Mouse (Mus musculus) stomach, postnatal 0 days (tissue): ENCODE data around the gene Chchd3. TPM values are rescaled to one million over a fixed set of nuclear protein-coding genes. Genes with fewer than 3 reads are reported as not detected.

ENCODE experiments used
- ATAC-seq: fragments of 200-750 bp; cut with Nextera tagmentation; 2 replicates; pipeline ENCODE4 v1.8.0; 2017; ENCODE audit not compliant: low FRiP score, low TSS enrichment
- DNase-seq: peaks from one replicate; pipeline ENCODE4 v3.0.0-alpha.2; 2016; ENCODE audit warnings: low spot score
- H3K27ac ChIP-seq: fragments of 300-500 bp; sonication (generic); replicated peaks from 2 replicates; pipeline ENCODE4 v1.5.1; 2014; ENCODE audit warnings: mild to moderate bottlenecking, control low read depth
- H3K27me3 ChIP-seq: fragments of 300-500 bp; sonication (generic); 2 replicates; pipeline ENCODE4 v1.6.1; 2014; ENCODE audit warnings: low read length; ENCODE audit not compliant: control insufficient read depth, insufficient read depth
- H3K36me3 ChIP-seq: fragments of 300-500 bp; sonication (generic); 2 replicates; pipeline ENCODE4 v1.6.1; 2014; ENCODE audit warnings: low read length, mixed read lengths; ENCODE audit not compliant: control insufficient read depth, insufficient read depth
- H3K4me1 ChIP-seq: fragments of 300-500 bp; sonication (generic); replicated peaks from 2 replicates; pipeline ENCODE4 v1.6.1; 2014; ENCODE audit warnings: antibody characterized with exemption; ENCODE audit not compliant: control insufficient read depth, insufficient read depth
- H3K4me2 ChIP-seq: fragments of 300-500 bp; sonication (generic); replicated peaks from 2 replicates; pipeline ENCODE4 v1.6.1; 2014; ENCODE audit warnings: low read depth, mild to moderate bottlenecking, control low read depth, moderate library complexity
- H3K4me3 ChIP-seq: fragments of 300-500 bp; sonication (generic); 2 replicates; pipeline ENCODE4 v1.5.1; 2014; ENCODE audit warnings: low read depth, low read length, control low read depth
- H3K9ac ChIP-seq: fragments of 300-500 bp; sonication (generic); 2 replicates; pipeline ENCODE4 v1.6.1; 2014; ENCODE audit warnings: mild to moderate bottlenecking, low read length, control low read depth, mixed read lengths
- H3K9me3 ChIP-seq: fragments of 300-500 bp; sonication (generic); 2 replicates; pipeline ENCODE4 v1.6.1; 2016; ENCODE audit warnings: low read length; ENCODE audit not compliant: control insufficient read depth
- CTCF ChIP-seq: IDR thresholded peaks from 2 replicates; pipeline ENCODE4 v1.5.1; 2016; ENCODE audit warnings: antibody characterized with exemption, low read depth, mild to moderate bottlenecking, moderate library complexity
- EP300 ChIP-seq: optimal IDR thresholded peaks from 2 replicates; pipeline ENCODE3; 2016; ENCODE audit warnings: antibody characterized with exemption
- WGBS: fragments of 180-500 bp; shearing (Covaris S2); extraction: QIAGEN DNeasy Blood & Tissue Kit; methylation state at CpG from one replicate; pipeline ENCODE4 v1.1.7; 2014; 5-methylcytosine and 5-hydroxymethylcytosine counted together
- polyA plus RNA-seq: library from polyadenylated mRNA; unstranded; fragments of >200 nt; fragmentation: Nextera tagmentation; extraction: Ambion mirVana; gene quantifications from 2 replicates; pipeline ENCODE4 v1.2.1, GENCODE M21; 2015

Gene Chchd3
- polyA plus RNA-seq, 1 experiment from 2014 or later: 91.0 TPM

- Histone ChIP-seq H3K4me1 (no peaks in the 10 kb centered on the region), H3K27ac (no peak overlapping the region), H3K36me3 (no peaks in the 10 kb centered on the region), H3K9me3 (no peaks in the 10 kb centered on the region), H3K4me2 (no peak overlapping the region), H3K27me3 (no peaks in the 10 kb centered on the region), H3K4me3 (no peak overlapping the region), H3K9ac (no peak overlapping the region)
- ATAC-seq (no peak), DNase-seq (no peak)
- 73% methylated on average over 4 of the region's 4 CpGs for WGBS
- no peak for TF ChIP-seq EP300
- no peak for TF ChIP-seq CTCF
Observed at GRCm38 (mm10) chr6:32790487-32790886, 269.6 kb downstream of the Chchd3 start.

- ATAC-seq (no peak), DNase-seq (no peak)
- Histone ChIP-seq H3K4me3 (no peak overlapping the region), H3K4me1 (no peaks in the 10 kb centered on the region), H3K27ac (no peak overlapping the region), H3K36me3 (no peaks in the 10 kb centered on the region), H3K27me3 (no peaks in the 10 kb centered on the region), H3K9me3 (no peaks in the 10 kb centered on the region), H3K4me2 (no peak overlapping the region), H3K9ac (no peak overlapping the region)
- 68% methylated on average over 1 of the region's 1 CpGs for WGBS
- TF ChIP-seq CTCF (no peak), EP300 (no peak)
Observed at GRCm38 (mm10) chr6:32787399-32787798, 272.7 kb downstream of the Chchd3 start.

GRCm38 (mm10) chr6:32786196-32786595 is 273.9 kb downstream of the Chchd3 start:
- no peak for ATAC-seq
- WGBS: 89% methylated on average over 5 of the region's 5 CpGs
- no peaks in the 10 kb centered on the region for H3K27me3 ChIP-seq

GRCm38 (mm10) chr6:32783102-32783501 is 277.0 kb downstream of the Chchd3 start:
- H3K36me3 ChIP-seq: no peaks in the 10 kb centered on the region
- no peaks in the 10 kb centered on the region for H3K27me3 ChIP-seq
- 74% methylated on average over 4 of the region's 4 CpGs for WGBS
- ATAC-seq (no peak), DNase-seq (no peak)
- no peak overlapping the region for H3K9ac ChIP-seq
- TF ChIP-seq CTCF (no peak), EP300 (no peak)
- H3K4me3 ChIP-seq: no peak overlapping the region
- H3K9me3 ChIP-seq: no peaks in the 10 kb centered on the region
- H3K4me2 ChIP-seq: no peak overlapping the region
- H3K27ac ChIP-seq: no peak overlapping the region
- H3K4me1 ChIP-seq: no peaks in the 10 kb centered on the region

More at GRCm38 (mm10) chr6:32786196-32786595, 273.9 kb downstream of the Chchd3 start:
- no peak overlapping the region for H3K27ac ChIP-seq
- H3K36me3 ChIP-seq: no peaks in the 10 kb centered on the region
- no peak overlapping the region for H3K9ac ChIP-seq
- H3K4me2 ChIP-seq: no peak overlapping the region
- no peaks in the 10 kb centered on the region for H3K9me3 ChIP-seq
- no peaks in the 10 kb centered on the region for H3K4me1 ChIP-seq
- TF ChIP-seq EP300: no peak
- TF ChIP-seq CTCF: no peak
- H3K4me3 ChIP-seq: no peak overlapping the region
- no peak for DNase-seq

- TF ChIP-seq CTCF: no peak
- no peak for TF ChIP-seq EP300
- Histone ChIP-seq H3K36me3 (no peaks in the 10 kb centered on the region), H3K27me3 (no peaks in the 10 kb centered on the region), H3K27ac (no peak overlapping the region), H3K4me1 (no peaks in the 10 kb centered on the region), H3K9ac (no peak overlapping the region), H3K4me3 (no peak overlapping the region), H3K4me2 (peak overlapping the region; percentile 27; the same call in 1 of the 2 replicates), H3K9me3 (no peaks in the 10 kb centered on the region)
- DNase-seq: no peak
- no peak for ATAC-seq
- 14% methylated on average over 11 of the region's 11 CpGs for WGBS
Observed at GRCm38 (mm10) chr6:32780602-32781001, 279.5 kb downstream of the Chchd3 start.

GRCm38 (mm10) chr6:32776384-32776783 is 283.7 kb downstream of the Chchd3 start:
- 63% methylated on average over 11 of the region's 11 CpGs for WGBS
- Histone ChIP-seq H3K4me2 (no peak overlapping the region), H3K9ac (no peak overlapping the region), H3K9me3 (no peaks in the 10 kb centered on the region), H3K4me3 (no peak overlapping the region), H3K4me1 (no peaks in the 10 kb centered on the region), H3K27ac (no peak overlapping the region), H3K27me3 (no peaks in the 10 kb centered on the region), H3K36me3 (no peaks in the 10 kb centered on the region)
- no peak for DNase-seq
- no peak for ATAC-seq
- TF ChIP-seq CTCF (no peak), EP300 (no peak)
